Mouse (Mus musculus) MEL (cell line): ENCODE results near the gene Upb1.

Experiments used
- CTCF ChIP-seq, 3 experiments: IDR thresholded peaks in 2 of 3; conservative IDR thresholded peaks in 1 of 3; 2 replicates each; pipeline ENCODE4 v1.5.1; 2011 to 2012; ENCODE audit warnings: low read length in 3 of 3, low read depth in 2 of 3, mild to moderate bottlenecking in 2 of 3, improper control_type of control experiment in 1 of 3, inconsistent platforms in 1 of 3, mixed read lengths in 1 of 3, moderate library complexity in 1 of 3; ENCODE audit not compliant: control insufficient read depth in 1 of 3, insufficient read depth in 1 of 3, poor library complexity in 1 of 3, severe bottlenecking in 1 of 3
- E2F4 ChIP-seq: IDR thresholded peaks from 2 replicates; pipeline ENCODE4 v1.6.1; 2011; ENCODE audit warnings: low read depth, low read length, improper control_type of control experiment, borderline replicate concordance
- EP300 ChIP-seq, 2 experiments: IDR thresholded peaks; 2 replicates each; pipeline ENCODE4 v1.6.1; 2011; ENCODE audit warnings: improper control_type of control experiment in 2 of 2, low read length in 2 of 2, low read depth in 1 of 2, mild to moderate bottlenecking in 1 of 2
- GATA1 ChIP-seq: IDR thresholded peaks from 2 replicates; pipeline ENCODE4 v1.6.1; 2011; ENCODE audit warnings: low read depth, low read length, improper control_type of control experiment
- MYC ChIP-seq: IDR thresholded peaks from 2 replicates; pipeline ENCODE4 v1.6.1; 2011; ENCODE audit warnings: low read depth, mild to moderate bottlenecking, low read length, improper control_type of control experiment, moderate library complexity
- POLR2A ChIP-seq, 2 experiments: IDR thresholded peaks; 2 replicates each; pipeline ENCODE4 v1.6.1; 2011 to 2012; ENCODE audit warnings: low read length in 2 of 2, mild to moderate bottlenecking in 2 of 2, control low read depth in 1 of 2, improper control_type of control experiment in 1 of 2, low read depth in 1 of 2, moderate library complexity in 1 of 2; ENCODE audit not compliant: control insufficient read depth in 1 of 2, insufficient read depth in 1 of 2, poor library complexity in 1 of 2
- POLR2AphosphoS2 ChIP-seq: IDR thresholded peaks from 2 replicates; pipeline ENCODE4 v1.6.1; 2011; ENCODE audit warnings: low read length, improper control_type of control experiment
- POLR2AphosphoS5 ChIP-seq: IDR thresholded peaks from 2 replicates; pipeline ENCODE4 v1.6.1; 2012; ENCODE audit warnings: low read depth, borderline replicate concordance, mild to moderate bottlenecking, inconsistent platforms, low read length, moderate library complexity, mixed read lengths
- SMC3 ChIP-seq: IDR thresholded peaks from 2 replicates; pipeline ENCODE4 v1.6.1; 2011; ENCODE audit warnings: low read depth, low read length, improper control_type of control experiment
- TAL1 ChIP-seq: IDR thresholded peaks from 2 replicates; pipeline ENCODE4 v1.6.1; 2012; ENCODE audit warnings: mild to moderate bottlenecking, inconsistent platforms, low read length, moderate library complexity, mixed read lengths
- TBP ChIP-seq: IDR thresholded peaks from 2 replicates; pipeline ENCODE4 v1.8.0; 2011; ENCODE audit warnings: low read depth, low read length, improper control_type of control experiment
- ZNF384 ChIP-seq: IDR thresholded peaks from 2 replicates; pipeline ENCODE4 v1.6.1; 2012; ENCODE audit warnings: low read depth, mild to moderate bottlenecking, inconsistent platforms, low read length, improper control_type of control experiment

- TF ChIP-seq SMC3 (no peak), EP300 (IDR thresholded peaks at IDR 0.05; ENCODE audit: low read depth in 1 of 2, low read length in 2 of 2) (no peak), MYC (no peak), POLR2A (IDR thresholded peaks at IDR 0.05; ENCODE audit: control insufficient read depth in 1 of 2, insufficient read depth in 1 of 2, low read depth in 1 of 2, low read length in 2 of 2, poor library complexity in 1 of 2) (no peak), CTCF (IDR thresholded peaks at IDR 0.05 in 2 of 3, conservative IDR thresholded peaks at IDR 0.05 in 1 of 3; ENCODE audit: control insufficient read depth in 1 of 3, insufficient read depth in 1 of 3, low read depth in 2 of 3, low read length in 3 of 3, poor library complexity in 1 of 3, severe bottlenecking in 1 of 3) (no peak), TBP (no peak), ZNF384 (no peak), POLR2AphosphoS5 (no peak), GATA1 (no peak), POLR2AphosphoS2 (no peak), TAL1 (no peak), E2F4 (no peak)
Observed at GRCm38 (mm10) chr10:75418747-75419146, 17.8 kb downstream of the Upb1 start.
